Mouse (Mus musculus) bone marrow macrophage, adult 2 months (primary cell): Measurements from ENCODE around the gene Uhrf2.

Source experiments
- CTCF ChIP-seq: IDR thresholded peaks from 2 replicates; pipeline ENCODE4 v1.5.1; 2012; ENCODE audit warnings: low read depth, mild to moderate bottlenecking, low read length, moderate library complexity
- POLR2A ChIP-seq: IDR thresholded peaks from 2 replicates; pipeline ENCODE4 v1.6.1; 2012; ENCODE audit warnings: mild to moderate bottlenecking, low read depth, low read length, borderline replicate concordance

DNA sequence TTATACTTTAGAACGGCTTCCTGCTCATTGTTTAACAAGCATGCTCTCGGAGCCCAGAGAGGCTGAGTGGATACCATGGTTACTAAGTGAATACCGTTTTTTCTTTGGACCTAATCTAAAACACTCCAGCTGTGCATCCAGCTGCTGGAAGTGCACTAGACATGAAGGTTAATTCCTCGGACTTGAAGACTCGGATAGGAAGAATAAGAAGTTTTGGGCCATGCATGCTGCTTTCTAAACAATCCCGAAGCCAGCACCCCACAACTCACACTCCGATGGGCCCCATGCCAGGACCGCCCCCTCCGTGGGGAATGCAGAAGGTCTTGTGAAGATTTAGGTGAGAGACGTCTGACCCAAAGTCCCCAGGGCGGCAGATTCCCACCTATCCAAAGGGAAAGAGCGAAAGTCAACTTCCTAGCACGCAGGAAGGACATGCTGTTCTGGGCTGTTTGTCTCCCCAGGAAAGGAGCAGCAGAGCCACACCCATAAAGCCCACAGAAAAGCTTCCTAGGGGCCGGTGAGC, 84.7 kb downstream of the Uhrf2 start:
- TF ChIP-seq CTCF (no peak), POLR2A (no peak)
